Mouse (Mus musculus): ENCODE measurements around the gene Fgd3. TPM values are rescaled to one million over a fixed set of nuclear protein-coding genes. Genes with fewer than 3 reads are reported as not detected.

Fgd3 gene
- polyA plus RNA-seq, 1 experiment from 2014 or later: 1.7 TPM

- ATAC-seq (replicated peaks; ENCODE audit: low FRiP score): no peak
- Histone ChIP-seq H3K27ac (ENCODE audit: low read depth, low read length) (no peak overlapping the region), H3K4me1 (replicated peaks; ENCODE audit: control insufficient read depth, insufficient read depth, low read length) (0 out of 2 replicates have a peak, but pooled peaks cover 4% of the 10 kb centered on the region), H3K9ac (ENCODE audit: low read length) (no peak overlapping the region), H3K4me2 (ENCODE audit: low read depth, low read length, severe bottlenecking) (no peak overlapping the region), H3K36me3 (ENCODE audit: control insufficient read depth, insufficient read depth, low read length) (no peaks in the 10 kb centered on the region), H3K9me3 (ENCODE audit: control insufficient read depth, low read length) (no peaks in the 10 kb centered on the region), H3K4me3 (ENCODE audit: low read depth, low read length) (no peak overlapping the region), H3K27me3 (ENCODE audit: control insufficient read depth, insufficient read depth, low read length) (no peaks in the 10 kb centered on the region)
- WGBS: 92% methylated on average over 8 of the region's 8 CpGs
- DNase-seq (ENCODE audit: low spot score): no peak
Measured at GRCm38 (mm10) chr13:49357367-49358026, 37.4 kb upstream of the Fgd3 start.

DNA sequence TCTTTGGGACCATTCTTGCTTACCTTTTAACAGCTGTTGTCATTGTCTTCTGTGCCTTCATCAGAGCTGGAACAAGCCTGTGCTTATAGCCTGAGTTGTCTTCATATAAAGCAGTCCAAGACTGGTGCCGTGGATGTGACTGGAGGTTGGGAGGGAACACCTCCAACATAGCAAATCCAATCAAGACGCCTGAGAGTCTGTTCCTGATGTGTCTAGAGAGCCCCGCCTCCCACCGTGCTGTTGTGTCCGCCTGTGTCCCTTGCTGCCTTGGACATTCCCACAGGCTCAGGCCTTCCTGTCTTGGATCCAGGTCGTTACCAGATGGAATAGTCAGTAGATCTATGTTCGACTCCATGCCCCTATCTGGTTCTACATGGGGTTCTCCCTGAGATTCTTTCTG is 36.0 kb upstream of the Fgd3 start:
- no peak overlapping the region for H3K4me3 ChIP-seq (ENCODE audit: low read depth, low read length)
- H3K9me3 ChIP-seq (ENCODE audit: control insufficient read depth, low read length): no peaks in the 10 kb centered on the region
- no peak overlapping the region for H3K4me2 ChIP-seq (ENCODE audit: low read depth, low read length, severe bottlenecking)
- H3K36me3 ChIP-seq (ENCODE audit: control insufficient read depth, insufficient read depth, low read length): no peaks in the 10 kb centered on the region
- no peak for ATAC-seq (replicated peaks; ENCODE audit: low FRiP score)
- H3K27ac ChIP-seq (ENCODE audit: low read depth, low read length): no peak overlapping the region
- H3K27me3 ChIP-seq (ENCODE audit: control insufficient read depth, insufficient read depth, low read length): no peaks in the 10 kb centered on the region
- 86% methylated on average over 7 of the region's 7 CpGs for WGBS
- H3K9ac ChIP-seq (ENCODE audit: low read length): no peak overlapping the region
- 0 out of 2 replicates have a peak, but pooled peaks cover 4% of the 10 kb centered on the region for H3K4me1 ChIP-seq (replicated peaks; ENCODE audit: control insufficient read depth, insufficient read depth, low read length)
- DNase-seq (ENCODE audit: low spot score): no peak

GRCm38 (mm10) chr13:49355461-49356061 is 35.5 kb upstream of the Fgd3 start:
- DNase-seq (ENCODE audit: low spot score) (no peak), ATAC-seq (replicated peaks; ENCODE audit: low FRiP score) (no peak)
- 91% methylated on average over 11 of the region's 11 CpGs for WGBS
- Histone ChIP-seq H3K36me3 (ENCODE audit: control insufficient read depth, insufficient read depth, low read length) (no peaks in the 10 kb centered on the region), H3K27me3 (ENCODE audit: control insufficient read depth, insufficient read depth, low read length) (no peaks in the 10 kb centered on the region), H3K9me3 (ENCODE audit: control insufficient read depth, low read length) (no peaks in the 10 kb centered on the region), H3K4me2 (ENCODE audit: low read depth, low read length, severe bottlenecking) (no peak overlapping the region), H3K9ac (ENCODE audit: low read length) (no peak overlapping the region), H3K4me3 (ENCODE audit: low read depth, low read length) (no peak overlapping the region), H3K4me1 (replicated peaks; ENCODE audit: control insufficient read depth, insufficient read depth, low read length) (0 out of 2 replicates have a peak, but pooled peaks cover 4% of the 10 kb centered on the region), H3K27ac (ENCODE audit: low read depth, low read length) (no peak overlapping the region)

DNA sequence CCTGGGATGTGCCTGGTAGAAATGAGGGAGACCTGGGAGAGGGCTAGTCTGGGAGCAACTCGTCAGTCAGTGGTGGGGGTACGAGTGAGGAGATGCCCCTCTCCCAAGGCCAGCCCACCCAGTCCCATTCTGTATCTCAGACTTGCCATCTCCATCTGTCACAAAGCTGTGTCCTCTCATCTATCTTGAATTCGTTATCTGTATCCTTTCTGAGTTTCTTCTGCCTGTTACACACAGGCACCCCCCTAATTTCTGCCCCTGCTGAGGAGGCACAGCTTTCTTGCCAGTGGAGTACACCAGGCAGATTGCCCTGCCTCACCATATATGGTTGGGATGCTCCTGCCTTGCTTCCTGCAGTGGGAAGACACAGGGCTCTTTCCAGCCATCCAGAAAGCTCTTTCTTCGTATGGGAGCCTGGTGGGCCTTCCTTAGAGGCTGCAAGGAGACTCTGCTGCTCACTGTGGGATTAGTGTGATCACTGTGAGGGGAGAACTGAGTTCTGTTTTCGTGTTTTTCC is 33.9 kb upstream of the Fgd3 start:
- Histone ChIP-seq H3K4me3 (ENCODE audit: low read depth, low read length) (no peak overlapping the region), H3K27me3 (ENCODE audit: control insufficient read depth, insufficient read depth, low read length) (no peaks in the 10 kb centered on the region), H3K9ac (ENCODE audit: low read length) (no peak overlapping the region), H3K36me3 (ENCODE audit: control insufficient read depth, insufficient read depth, low read length) (no peaks in the 10 kb centered on the region), H3K9me3 (ENCODE audit: control insufficient read depth, low read length) (no peaks in the 10 kb centered on the region), H3K27ac (ENCODE audit: low read depth, low read length) (no peak overlapping the region), H3K4me1 (replicated peaks; ENCODE audit: control insufficient read depth, insufficient read depth, low read length) (0 out of 2 replicates have a peak, but pooled peaks cover 4% of the 10 kb centered on the region), H3K4me2 (ENCODE audit: low read depth, low read length, severe bottlenecking) (no peak overlapping the region)
- ATAC-seq (replicated peaks; ENCODE audit: low FRiP score): no peak
- no peak for DNase-seq (ENCODE audit: low spot score)
- WGBS: 78% methylated on average over 5 of the region's 5 CpGs

GRCm38 (mm10) chr13:49353422-49353821 is 33.3 kb upstream of the Fgd3 start:
- no peak overlapping the region for H3K27ac ChIP-seq (ENCODE audit: low read depth, low read length)
- H3K4me1 ChIP-seq (replicated peaks; ENCODE audit: control insufficient read depth, insufficient read depth, low read length): 0 out of 2 replicates have a peak, but pooled peaks cover 4% of the 10 kb centered on the region
- no peaks in the 10 kb centered on the region for H3K36me3 ChIP-seq (ENCODE audit: control insufficient read depth, insufficient read depth, low read length)
- DNase-seq (ENCODE audit: low spot score) (no peak), ATAC-seq (replicated peaks; ENCODE audit: low FRiP score) (no peak)
- no peaks in the 10 kb centered on the region for H3K27me3 ChIP-seq (ENCODE audit: control insufficient read depth, insufficient read depth, low read length)
- H3K4me3 ChIP-seq (ENCODE audit: low read depth, low read length): no peak overlapping the region
- H3K9ac ChIP-seq (ENCODE audit: low read length): no peak overlapping the region
- no peak overlapping the region for H3K4me2 ChIP-seq (ENCODE audit: low read depth, low read length, severe bottlenecking)
- no peaks in the 10 kb centered on the region for H3K9me3 ChIP-seq (ENCODE audit: control insufficient read depth, low read length)

- ATAC-seq (replicated peaks; ENCODE audit: low FRiP score): no peak
- H3K27ac ChIP-seq (ENCODE audit: low read depth, low read length): no peak overlapping the region
- H3K36me3 ChIP-seq (ENCODE audit: control insufficient read depth, insufficient read depth, low read length): no peaks in the 10 kb centered on the region
- H3K4me2 ChIP-seq (ENCODE audit: low read depth, low read length, severe bottlenecking): no peak overlapping the region
- 0 out of 2 replicates have a peak, but pooled peaks cover 4% of the 10 kb centered on the region for H3K4me1 ChIP-seq (replicated peaks; ENCODE audit: control insufficient read depth, insufficient read depth, low read length)
- 60% methylated on average over 3 of the region's 3 CpGs for WGBS
- H3K4me3 ChIP-seq (ENCODE audit: low read depth, low read length): no peak overlapping the region
- no peak for DNase-seq (ENCODE audit: low spot score)
- no peaks in the 10 kb centered on the region for H3K9me3 ChIP-seq (ENCODE audit: control insufficient read depth, low read length)
- H3K27me3 ChIP-seq (ENCODE audit: control insufficient read depth, insufficient read depth, low read length): no peaks in the 10 kb centered on the region
- H3K9ac ChIP-seq (ENCODE audit: low read length): no peak overlapping the region
Measured at GRCm38 (mm10) chr13:49352581-49353159, 32.6 kb upstream of the Fgd3 start.

DNA sequence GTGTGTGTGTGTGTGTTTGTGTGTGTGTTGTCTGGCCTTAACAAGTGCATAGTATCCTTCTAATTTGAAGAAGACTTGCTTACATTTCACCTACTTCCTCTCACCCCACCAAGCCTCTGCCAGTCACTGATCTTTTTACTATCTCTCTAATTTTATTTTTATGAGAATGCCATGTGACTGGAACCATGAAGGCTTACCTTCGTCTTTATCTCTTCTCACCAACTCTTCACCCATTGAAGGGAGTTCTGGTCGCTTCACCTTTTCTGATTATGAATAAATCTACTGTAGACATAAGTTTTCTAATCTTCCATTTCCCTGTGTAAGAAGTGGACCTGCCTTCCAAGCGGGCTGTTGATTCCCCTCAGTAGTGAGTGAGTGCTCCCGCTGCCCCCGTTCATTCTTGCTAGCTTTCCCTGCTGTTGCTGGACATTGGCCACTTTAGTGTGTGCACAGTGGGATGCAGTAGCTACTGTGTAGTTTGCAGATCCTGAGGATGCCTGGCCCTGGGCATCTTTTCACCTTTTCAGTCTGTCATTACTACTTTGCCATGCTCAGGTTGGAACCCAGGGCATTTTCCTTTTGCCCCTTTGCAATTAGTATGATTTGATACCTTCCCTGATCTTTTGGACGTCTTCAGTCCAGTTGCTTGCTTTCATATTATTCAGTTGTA is 29.9 kb upstream of the Fgd3 start:
- no peak overlapping the region for H3K4me2 ChIP-seq (ENCODE audit: low read depth, low read length, severe bottlenecking)
- DNase-seq (ENCODE audit: low spot score): no peak
- no peaks in the 10 kb centered on the region for H3K27me3 ChIP-seq (ENCODE audit: control insufficient read depth, insufficient read depth, low read length)
- ATAC-seq (replicated peaks; ENCODE audit: low FRiP score): no peak
- H3K27ac ChIP-seq (ENCODE audit: low read depth, low read length): no peak overlapping the region
- no peak overlapping the region for H3K4me3 ChIP-seq (ENCODE audit: low read depth, low read length)
- no peaks in the 10 kb centered on the region for H3K36me3 ChIP-seq (ENCODE audit: control insufficient read depth, insufficient read depth, low read length)
- peaks cover 6% of the 10 kb centered on the region; the same call in 1 of the 2 replicates for H3K4me1 ChIP-seq (replicated peaks; ENCODE audit: control insufficient read depth, insufficient read depth, low read length)
- WGBS: 93% methylated on average over 6 of the region's 6 CpGs
- no peaks in the 10 kb centered on the region for H3K9me3 ChIP-seq (ENCODE audit: control insufficient read depth, low read length)
- no peak overlapping the region for H3K9ac ChIP-seq (ENCODE audit: low read length)

GRCm38 (mm10) chr13:49349335-49349734 is 29.2 kb upstream of the Fgd3 start:
- Histone ChIP-seq H3K27ac (ENCODE audit: low read depth, low read length) (no peak overlapping the region), H3K9ac (ENCODE audit: low read length) (no peak overlapping the region), H3K36me3 (ENCODE audit: control insufficient read depth, insufficient read depth, low read length) (no peaks in the 10 kb centered on the region), H3K4me3 (ENCODE audit: low read depth, low read length) (no peak overlapping the region), H3K4me1 (replicated peaks; ENCODE audit: control insufficient read depth, insufficient read depth, low read length) (peaks cover 6% of the 10 kb centered on the region; the same call in 1 of the 2 replicates), H3K27me3 (ENCODE audit: control insufficient read depth, insufficient read depth, low read length) (no peaks in the 10 kb centered on the region), H3K4me2 (ENCODE audit: low read depth, low read length, severe bottlenecking) (no peak overlapping the region), H3K9me3 (ENCODE audit: control insufficient read depth, low read length) (no peaks in the 10 kb centered on the region)
- ATAC-seq (replicated peaks; ENCODE audit: low FRiP score): no peak
- 92% methylated on average over 4 of the region's 4 CpGs for WGBS
- DNase-seq (ENCODE audit: low spot score): no peak

Measured in forebrain, embryonic 11.5 days (tissue).